Mouse (Mus musculus) lung, adult 2 months (tissue): ENCODE measurements around the gene Coq4.

Source experiments
- CTCF ChIP-seq: fragments of 200-500 bp; IDR thresholded peaks from 2 replicates; pipeline ENCODE4 v1.5.1; 2011; ENCODE audit warnings: mild to moderate bottlenecking, low read length, control low read depth; ENCODE audit not compliant: insufficient read depth
- POLR2A ChIP-seq: fragments of 200-500 bp; IDR thresholded peaks from 2 replicates; pipeline ENCODE4 v1.6.1; 2011; ENCODE audit warnings: low read depth, mild to moderate bottlenecking, control low read depth, low read length, borderline replicate concordance; ENCODE audit errors: extremely low read depth

DNA sequence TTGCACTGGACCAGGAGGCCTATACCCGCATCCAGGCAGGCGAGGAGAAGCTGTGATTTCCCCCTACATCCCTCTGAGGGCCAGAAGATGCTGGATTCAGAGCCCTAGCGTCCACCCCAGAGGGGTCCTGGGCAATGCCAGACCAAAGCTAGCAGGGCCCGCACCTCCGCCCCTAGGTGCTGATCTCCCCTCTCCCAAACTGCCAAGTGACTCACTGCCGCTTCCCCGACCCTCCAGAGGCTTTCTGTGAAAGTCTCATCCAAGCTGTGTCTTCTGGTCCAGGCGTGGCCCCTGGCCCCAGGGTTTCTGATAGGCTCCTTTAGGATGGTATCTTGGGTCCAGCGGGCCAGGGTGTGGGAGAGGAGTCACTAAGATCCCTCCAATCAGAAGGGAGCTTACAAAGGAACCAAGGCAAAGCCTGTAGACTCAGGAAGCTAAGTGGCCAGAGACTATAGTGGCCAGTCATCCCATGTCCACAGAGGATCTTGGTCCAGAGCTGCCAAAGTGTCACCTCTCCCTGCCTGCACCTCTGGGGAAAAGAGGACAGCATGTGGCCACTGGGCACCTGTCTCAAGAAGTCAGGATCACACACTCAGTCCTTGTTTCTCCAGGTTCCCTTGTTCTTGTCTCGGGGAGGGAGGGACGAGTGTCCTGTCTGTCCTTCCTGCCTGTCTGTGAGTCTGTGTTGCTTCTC lies 28.5 kb downstream of the Coq4 start:
- TF ChIP-seq CTCF: no peak
- no peak for TF ChIP-seq POLR2A
